Mouse (Mus musculus): Measurements from ENCODE around the gene Ncapd2. TPM values are rescaled to one million over a fixed set of nuclear protein-coding genes. Genes with fewer than 3 reads are reported as not detected.

The Ncapd2 gene
- polyA plus RNA-seq, 1 experiment from 2014 or later = 67.5 TPM

DNA sequence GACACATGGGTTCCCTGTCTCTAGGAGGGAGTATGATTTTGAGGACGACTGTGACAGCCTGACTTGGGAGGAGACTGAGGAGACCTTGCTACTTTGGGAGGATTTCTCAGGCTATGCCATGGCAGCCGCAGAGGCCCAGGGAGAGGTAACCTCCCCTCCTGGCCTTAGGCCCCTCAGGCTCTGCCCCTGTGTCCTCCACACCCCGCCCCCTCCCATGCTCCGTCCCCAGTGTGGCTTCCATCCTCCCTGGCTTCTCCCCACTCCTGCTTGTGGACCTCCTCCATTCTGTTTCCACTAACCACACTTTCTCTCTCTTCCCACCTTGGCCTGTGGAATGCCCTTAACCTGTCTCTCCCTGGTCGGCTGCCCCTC is 38.5 kb downstream of the Ncapd2 start:
- no peaks in the 10 kb centered on the region for H3K9me3 ChIP-seq (ENCODE audit: control insufficient read depth, low read length)
- no peak overlapping the region for H3K9ac ChIP-seq (ENCODE audit: low read length)
- no peak overlapping the region for H3K4me3 ChIP-seq (ENCODE audit: control insufficient read depth in 1 of 2, insufficient read depth in 1 of 2, low read depth in 1 of 2, low read length in 2 of 2)
- H3K27ac ChIP-seq (replicated peaks in 1 of 2; ENCODE audit: control insufficient read depth in 1 of 2, insufficient read depth in 1 of 2, low read depth in 2 of 2, low read length in 2 of 2) = no peak overlapping the region
- no peaks in the 10 kb centered on the region for H3K27me3 ChIP-seq (ENCODE audit: control insufficient read depth, insufficient read depth, low read length)
- ATAC-seq (ENCODE audit: insufficient number of reproducible peaks, insufficient read depth, low FRiP score, low read depth) = no peak
- WGBS = 89% methylated on average over 5 of the region's 5 CpGs
- peaks cover 58% of the 10 kb centered on the region for H3K36me3 ChIP-seq (ENCODE audit: control insufficient read depth, insufficient read depth, low read length)
- H3K4me2 ChIP-seq (ENCODE audit: low read length) = no peak overlapping the region
- H3K4me1 ChIP-seq (ENCODE audit: control insufficient read depth in 2 of 2, insufficient read depth in 2 of 2, low read length in 2 of 2) = peaks cover 18 to 24% of the 10 kb centered on the region in 2 experiments

DNA sequence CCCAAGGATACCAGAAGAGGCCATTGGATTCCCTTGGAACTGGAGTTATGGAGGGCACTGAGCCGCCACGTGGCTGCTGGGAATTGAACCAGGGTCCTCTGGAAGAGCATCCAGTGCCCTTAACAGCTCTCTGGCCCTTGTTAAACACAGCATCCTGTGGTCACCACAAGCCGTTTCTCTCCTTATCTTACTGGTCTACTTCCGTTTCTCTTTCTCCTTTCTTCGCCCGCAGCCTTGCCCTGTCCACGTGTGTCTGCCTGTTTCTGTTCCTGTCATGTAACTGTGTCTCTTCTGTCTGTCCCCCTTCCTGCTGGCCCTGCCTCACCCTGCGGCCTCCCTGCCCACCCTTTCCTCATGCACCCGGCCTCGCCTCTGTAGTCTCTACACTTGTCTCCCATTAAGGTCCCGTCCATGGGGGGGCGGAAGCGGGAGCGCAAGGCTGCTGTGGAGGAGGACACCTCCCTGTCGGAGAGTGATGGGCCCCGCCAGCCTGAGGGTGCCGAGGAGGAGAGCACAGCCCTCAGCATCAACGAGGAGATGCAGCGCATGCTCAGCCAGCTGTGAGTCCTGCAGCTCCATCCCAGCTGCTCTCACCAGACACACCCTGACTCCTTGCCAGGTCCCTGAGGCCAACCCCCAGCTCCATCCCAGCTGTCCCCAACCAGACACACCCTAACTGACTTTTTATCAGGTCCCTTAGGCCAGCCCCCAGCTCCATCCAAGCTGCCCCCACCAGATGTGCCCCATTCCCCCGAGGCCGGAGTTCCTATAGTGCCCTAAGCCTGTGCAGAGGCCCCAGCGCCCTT is 39.1 kb downstream of the Ncapd2 start:
- Histone ChIP-seq H3K27me3 (ENCODE audit: control insufficient read depth, insufficient read depth, low read length) (no peaks in the 10 kb centered on the region), H3K27ac (replicated peaks in 1 of 2; ENCODE audit: control insufficient read depth in 1 of 2, insufficient read depth in 1 of 2, low read depth in 2 of 2, low read length in 2 of 2) (no peak overlapping the region), H3K4me3 (ENCODE audit: control insufficient read depth in 1 of 2, insufficient read depth in 1 of 2, low read depth in 1 of 2, low read length in 2 of 2) (no peak overlapping the region), H3K4me2 (ENCODE audit: low read length) (no peak overlapping the region), H3K4me1 (ENCODE audit: control insufficient read depth in 2 of 2, insufficient read depth in 2 of 2, low read length in 2 of 2) (peaks cover 23 to 30% of the 10 kb centered on the region in 2 experiments), H3K9me3 (ENCODE audit: control insufficient read depth, low read length) (no peaks in the 10 kb centered on the region), H3K9ac (ENCODE audit: low read length) (no peak overlapping the region), H3K36me3 (ENCODE audit: control insufficient read depth, insufficient read depth, low read length) (peaks cover 52% of the 10 kb centered on the region)
- WGBS = 81% methylated on average over 22 of the region's 22 CpGs
- no peak for ATAC-seq (ENCODE audit: insufficient number of reproducible peaks, insufficient read depth, low FRiP score, low read depth)

DNA sequence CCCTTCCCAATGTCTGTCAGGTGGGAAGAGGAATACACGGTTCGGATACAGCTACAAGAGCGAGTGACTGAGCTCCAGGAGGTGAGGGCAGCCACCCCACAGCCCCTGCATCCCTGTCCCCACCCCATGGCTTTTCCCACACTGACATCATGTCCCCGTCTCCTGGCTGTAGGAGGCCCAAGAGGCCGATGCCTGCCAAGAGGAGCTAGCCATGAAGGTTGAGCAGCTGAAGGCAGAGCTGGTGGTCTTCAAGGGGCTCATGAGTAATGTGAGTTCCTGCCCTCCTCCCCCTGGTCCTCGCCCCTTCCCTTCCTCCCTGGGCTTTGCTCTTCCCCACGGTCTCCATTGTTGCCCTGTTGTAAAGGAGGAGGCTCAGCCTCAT is 41.9 kb downstream of the Ncapd2 start:
- no peak for ATAC-seq (ENCODE audit: insufficient number of reproducible peaks, insufficient read depth, low FRiP score, low read depth)
- H3K27ac ChIP-seq (replicated peaks in 1 of 2; ENCODE audit: control insufficient read depth in 1 of 2, insufficient read depth in 1 of 2, low read depth in 2 of 2, low read length in 2 of 2) = peak overlapping the region; percentile 79 to 95
- H3K36me3 ChIP-seq (ENCODE audit: control insufficient read depth, insufficient read depth, low read length) = peaks cover 35% of the 10 kb centered on the region
- H3K4me1 ChIP-seq (ENCODE audit: control insufficient read depth in 2 of 2, insufficient read depth in 2 of 2, low read length in 2 of 2) = peaks cover 36 to 52% of the 10 kb centered on the region in 2 experiments
- 53% methylated on average over 7 of the region's 7 CpGs for WGBS
- peak overlapping the region; percentile 87 for H3K4me2 ChIP-seq (ENCODE audit: low read length)
- H3K27me3 ChIP-seq (ENCODE audit: control insufficient read depth, insufficient read depth, low read length) = no peaks in the 10 kb centered on the region
- peak overlapping the region in 1 of 2 experiments; percentile 19; a peak in 1 of 4 replicates for H3K4me3 ChIP-seq (ENCODE audit: control insufficient read depth in 1 of 2, insufficient read depth in 1 of 2, low read depth in 1 of 2, low read length in 2 of 2)
- no peaks in the 10 kb centered on the region for H3K9me3 ChIP-seq (ENCODE audit: control insufficient read depth, low read length)
- peak overlapping the region; percentile 70 for H3K9ac ChIP-seq (ENCODE audit: low read length)

DNA sequence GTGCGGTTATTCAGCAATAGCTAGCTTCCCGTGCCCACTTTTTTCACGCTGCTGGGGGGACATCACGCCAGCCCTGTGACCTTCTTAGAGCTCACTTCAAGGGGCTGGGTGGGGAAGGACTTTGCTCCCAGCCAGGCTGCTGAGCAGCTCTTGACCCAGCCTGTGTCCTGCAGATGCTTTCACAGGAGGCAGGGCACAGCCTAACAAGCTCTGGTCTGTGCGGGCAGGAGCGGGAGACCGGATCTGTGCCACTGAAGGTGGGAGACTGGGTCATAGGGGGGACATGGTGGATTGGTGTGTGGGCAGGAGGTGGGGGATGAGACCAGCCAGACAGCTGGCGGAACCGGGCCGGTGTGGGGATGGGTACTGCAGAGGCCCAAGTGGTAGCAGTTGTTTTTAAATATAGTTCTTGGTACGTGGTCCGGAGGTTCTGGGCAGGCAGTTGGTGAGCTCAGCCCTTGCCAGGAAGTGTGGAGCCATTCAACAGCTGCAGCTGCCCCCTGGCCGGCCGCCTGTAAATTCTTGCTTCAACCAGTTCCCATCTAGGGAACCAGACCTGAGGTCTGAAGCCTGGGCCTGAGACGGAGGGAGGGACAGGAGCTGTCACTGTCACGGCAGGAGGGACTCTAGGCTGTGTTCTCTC is 42.5 kb downstream of the Ncapd2 start:
- peaks cover 36 to 52% of the 10 kb centered on the region in 2 experiments for H3K4me1 ChIP-seq (ENCODE audit: control insufficient read depth in 2 of 2, insufficient read depth in 2 of 2, low read length in 2 of 2)
- no peak for ATAC-seq (ENCODE audit: insufficient number of reproducible peaks, insufficient read depth, low FRiP score, low read depth)
- peak overlapping the region; percentile 87 for H3K4me2 ChIP-seq (ENCODE audit: low read length)
- peaks cover 37% of the 10 kb centered on the region for H3K36me3 ChIP-seq (ENCODE audit: control insufficient read depth, insufficient read depth, low read length)
- no peaks in the 10 kb centered on the region for H3K27me3 ChIP-seq (ENCODE audit: control insufficient read depth, insufficient read depth, low read length)
- peak overlapping the region; percentile 79 to 95 for H3K27ac ChIP-seq (replicated peaks in 1 of 2; ENCODE audit: control insufficient read depth in 1 of 2, insufficient read depth in 1 of 2, low read depth in 2 of 2, low read length in 2 of 2)
- peak overlapping the region in 1 of 2 experiments; percentile 19; a peak in 2 of 4 replicates for H3K4me3 ChIP-seq (ENCODE audit: control insufficient read depth in 1 of 2, insufficient read depth in 1 of 2, low read depth in 1 of 2, low read length in 2 of 2)
- no peaks in the 10 kb centered on the region for H3K9me3 ChIP-seq (ENCODE audit: control insufficient read depth, low read length)
- WGBS = 38% methylated on average over 16 of the region's 16 CpGs
- H3K9ac ChIP-seq (ENCODE audit: low read length) = peak overlapping the region; percentile 70

DNA sequence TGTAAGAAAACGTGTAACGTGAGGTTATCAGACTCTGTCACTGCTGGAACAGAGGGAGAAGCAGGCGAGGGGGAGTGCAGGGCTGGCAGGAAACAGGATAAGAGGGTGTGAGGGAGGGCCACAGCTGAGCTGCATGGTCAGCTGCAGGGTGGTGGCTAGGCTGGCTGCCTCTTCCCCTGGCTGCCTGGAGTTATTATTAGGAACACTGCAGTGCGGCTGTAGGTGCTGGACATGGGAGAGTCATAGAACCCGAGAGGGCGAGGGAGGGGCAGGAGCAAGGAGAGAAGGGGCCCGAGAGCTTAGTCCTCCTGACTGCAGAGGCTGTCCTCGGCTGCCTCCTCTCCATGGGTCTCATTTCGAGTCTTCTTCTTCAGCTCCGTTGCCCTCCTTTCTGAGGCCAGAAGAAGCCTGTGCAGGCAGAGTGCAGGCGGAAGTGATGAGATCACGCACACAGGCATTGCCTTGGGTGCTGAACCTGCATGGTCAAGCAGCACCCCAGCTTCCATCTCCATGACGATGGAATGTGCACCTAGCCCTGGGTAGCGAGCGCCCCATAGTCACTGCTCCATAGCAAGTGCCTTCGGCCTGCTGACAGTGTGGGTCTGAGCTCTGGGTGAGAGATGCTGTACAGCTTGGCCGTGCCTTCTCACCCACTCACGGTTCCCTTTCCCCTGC is 43.1 kb downstream of the Ncapd2 start:
- peaks cover 37% of the 10 kb centered on the region for H3K36me3 ChIP-seq (ENCODE audit: control insufficient read depth, insufficient read depth, low read length)
- peak overlapping the region; percentile 87 for H3K4me2 ChIP-seq (ENCODE audit: low read length)
- H3K4me1 ChIP-seq (ENCODE audit: control insufficient read depth in 2 of 2, insufficient read depth in 2 of 2, low read length in 2 of 2) = peaks cover 36 to 52% of the 10 kb centered on the region in 2 experiments
- H3K27ac ChIP-seq (replicated peaks in 1 of 2; ENCODE audit: control insufficient read depth in 1 of 2, insufficient read depth in 1 of 2, low read depth in 2 of 2, low read length in 2 of 2) = peak overlapping the region; percentile 79 to 95
- peak overlapping the region in 1 of 2 experiments; percentile 19; a peak in 1 of 4 replicates for H3K4me3 ChIP-seq (ENCODE audit: control insufficient read depth in 1 of 2, insufficient read depth in 1 of 2, low read depth in 1 of 2, low read length in 2 of 2)
- peak overlapping the region; percentile 70 for H3K9ac ChIP-seq (ENCODE audit: low read length)
- ATAC-seq (ENCODE audit: insufficient number of reproducible peaks, insufficient read depth, low FRiP score, low read depth) = peak; percentile 75
- no peaks in the 10 kb centered on the region for H3K27me3 ChIP-seq (ENCODE audit: control insufficient read depth, insufficient read depth, low read length)
- 23% methylated on average over 18 of the region's 18 CpGs for whole genome bisulfite sequencing
- no peaks in the 10 kb centered on the region for H3K9me3 ChIP-seq (ENCODE audit: control insufficient read depth, low read length)

DNA sequence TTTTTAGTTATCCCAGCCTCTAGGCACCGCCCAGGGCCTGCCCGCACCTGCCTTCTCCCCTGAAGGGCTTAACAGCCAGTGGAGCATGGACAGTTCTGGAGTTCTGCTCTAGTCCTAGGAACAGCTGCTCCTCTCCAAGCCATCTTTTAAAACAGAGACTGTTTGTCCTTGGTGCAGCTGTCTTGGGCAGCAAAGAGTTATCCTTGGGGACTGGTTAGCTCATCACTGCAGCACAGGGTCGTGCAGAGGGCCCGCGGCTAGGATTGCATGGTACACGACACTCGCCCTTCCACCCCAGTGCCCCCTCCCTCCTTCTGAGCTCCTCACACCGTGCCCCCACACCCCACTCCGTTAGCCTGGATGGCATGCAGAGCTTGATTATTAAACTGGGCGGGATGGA is 44.2 kb downstream of the Ncapd2 start:
- Histone ChIP-seq H3K4me3 (ENCODE audit: control insufficient read depth in 1 of 2, insufficient read depth in 1 of 2, low read depth in 1 of 2, low read length in 2 of 2) (peak overlapping the region; percentile 2 to 6; a peak in 1 of 4 replicates), H3K4me1 (ENCODE audit: control insufficient read depth in 2 of 2, insufficient read depth in 2 of 2, low read length in 2 of 2) (peaks cover 36 to 52% of the 10 kb centered on the region in 2 experiments), H3K27ac (replicated peaks in 1 of 2; ENCODE audit: control insufficient read depth in 1 of 2, insufficient read depth in 1 of 2, low read depth in 2 of 2, low read length in 2 of 2) (peak overlapping the region; percentile 17 to 95; a peak in 2 of 4 replicates), H3K4me2 (ENCODE audit: low read length) (peak overlapping the region; percentile 87), H3K9ac (ENCODE audit: low read length) (peak overlapping the region; percentile 70), H3K9me3 (ENCODE audit: control insufficient read depth, low read length) (no peaks in the 10 kb centered on the region), H3K36me3 (ENCODE audit: control insufficient read depth, insufficient read depth, low read length) (peaks cover 37% of the 10 kb centered on the region), H3K27me3 (ENCODE audit: control insufficient read depth, insufficient read depth, low read length) (no peaks in the 10 kb centered on the region)
- 47% methylated on average over 10 of the region's 10 CpGs for WGBS
- no peak for ATAC-seq (ENCODE audit: insufficient number of reproducible peaks, insufficient read depth, low FRiP score, low read depth)

DNA sequence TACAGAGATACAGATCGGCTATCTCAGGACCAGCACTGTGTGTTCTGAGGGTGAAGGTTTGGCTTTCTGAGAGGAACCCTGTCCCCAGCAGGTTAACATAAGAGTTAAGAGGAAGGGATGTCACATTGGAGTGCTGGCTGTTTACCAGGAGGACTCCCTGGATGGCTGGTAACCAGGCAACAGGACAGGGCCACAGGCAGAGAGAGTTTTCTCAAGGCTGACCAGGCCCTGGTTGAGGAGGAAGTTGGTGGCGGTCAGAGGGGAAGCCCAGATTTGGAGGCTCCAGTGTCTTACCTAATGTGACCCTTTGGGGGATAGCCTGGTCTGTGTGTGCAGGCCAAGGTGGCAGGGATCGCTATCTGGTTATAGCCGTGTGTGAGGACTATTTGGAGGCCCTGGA is 44.7 kb downstream of the Ncapd2 start:
- WGBS = 41% methylated on average over 4 of the region's 4 CpGs
- Histone ChIP-seq H3K27me3 (ENCODE audit: control insufficient read depth, insufficient read depth, low read length) (no peaks in the 10 kb centered on the region), H3K9me3 (ENCODE audit: control insufficient read depth, low read length) (no peaks in the 10 kb centered on the region), H3K9ac (ENCODE audit: low read length) (peak overlapping the region; percentile 70), H3K4me1 (ENCODE audit: control insufficient read depth in 2 of 2, insufficient read depth in 2 of 2, low read length in 2 of 2) (peaks cover 36 to 52% of the 10 kb centered on the region in 2 experiments), H3K27ac (replicated peaks in 1 of 2; ENCODE audit: control insufficient read depth in 1 of 2, insufficient read depth in 1 of 2, low read depth in 2 of 2, low read length in 2 of 2) (peak overlapping the region; percentile 17 to 95; a peak in 2 of 4 replicates), H3K4me2 (ENCODE audit: low read length) (peak overlapping the region; percentile 87), H3K36me3 (ENCODE audit: control insufficient read depth, insufficient read depth, low read length) (peaks cover 37% of the 10 kb centered on the region), H3K4me3 (ENCODE audit: control insufficient read depth in 1 of 2, insufficient read depth in 1 of 2, low read depth in 1 of 2, low read length in 2 of 2) (peak overlapping the region; percentile 2 to 6; a peak in 1 of 4 replicates)
- no peak for ATAC-seq (ENCODE audit: insufficient number of reproducible peaks, insufficient read depth, low FRiP score, low read depth)
